Mouse (Mus musculus) megakaryocyte, embryonic 14.5 days (primary cell): Measurements from ENCODE around the gene Spi1.

ENCODE experiments used
- FLI1 ChIP-seq: IDR thresholded peaks from 2 replicates; pipeline ENCODE4 v1.6.1; 2012; ENCODE audit warnings: low read length, inconsistent platforms, mixed read lengths
- GATA1 ChIP-seq: IDR thresholded peaks from 3 replicates; pipeline ENCODE4 v1.6.1; 2012; ENCODE audit warnings: mixed read lengths, low read length, inconsistent platforms, borderline replicate concordance

GRCm38 (mm10) chr2:91062779-91063606 lies 19.2 kb upstream of the Spi1 start:
- TF ChIP-seq GATA1, result no peak
- TF ChIP-seq FLI1, result no peak
